Mouse (Mus musculus): ENCODE data around the gene Cd247.

The Cd247 gene

GRCm38 (mm10) chr1:165818145-165818860 lies 29.8 kb downstream of the Cd247 start:
- no peak for DNase-seq (ENCODE audit: low read depth, low spot score)

DNA sequence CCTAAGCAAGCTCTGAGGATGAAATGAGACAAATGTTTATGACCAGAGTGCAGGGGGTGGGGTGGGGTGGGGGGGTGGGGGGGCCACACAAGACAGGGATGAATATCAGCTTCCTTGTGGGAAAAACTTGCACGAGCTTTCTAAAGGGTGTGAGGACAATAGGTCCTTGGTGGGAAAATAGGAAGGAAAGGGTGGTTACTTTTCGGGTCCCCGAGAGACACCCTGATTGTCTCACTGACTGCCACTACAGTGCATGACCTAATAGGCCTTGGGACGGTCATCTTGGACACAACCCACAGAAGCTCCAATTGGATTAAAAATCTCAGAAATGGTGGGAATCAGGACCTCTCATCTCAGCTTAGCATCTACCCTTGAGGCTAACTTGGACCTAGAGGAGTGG lies 30.7 kb downstream of the Cd247 start:
- no peak for DNase-seq (ENCODE audit: low read depth, low spot score)

DNA sequence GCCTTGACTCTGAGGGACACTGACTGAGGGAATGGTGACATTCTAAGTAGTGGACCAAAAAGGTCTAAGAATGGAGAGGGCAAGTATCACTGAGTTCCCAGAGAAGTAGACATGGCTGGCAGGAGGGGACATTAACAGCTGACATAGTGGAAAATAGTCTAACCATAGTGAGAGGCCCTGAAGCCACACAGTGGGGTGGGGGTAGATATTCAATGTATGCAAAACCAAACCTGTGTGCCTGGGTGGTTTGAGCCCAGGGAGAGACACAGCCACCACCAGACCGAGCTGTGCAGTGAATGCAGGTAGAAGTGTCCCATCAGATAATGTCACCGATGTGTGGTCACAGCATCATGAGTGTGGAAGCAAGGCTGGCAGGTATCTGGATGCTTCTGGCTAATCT lies 33.5 kb downstream of the Cd247 start:
- no peak for DNase-seq (ENCODE audit: low read depth, low spot score)

DNA sequence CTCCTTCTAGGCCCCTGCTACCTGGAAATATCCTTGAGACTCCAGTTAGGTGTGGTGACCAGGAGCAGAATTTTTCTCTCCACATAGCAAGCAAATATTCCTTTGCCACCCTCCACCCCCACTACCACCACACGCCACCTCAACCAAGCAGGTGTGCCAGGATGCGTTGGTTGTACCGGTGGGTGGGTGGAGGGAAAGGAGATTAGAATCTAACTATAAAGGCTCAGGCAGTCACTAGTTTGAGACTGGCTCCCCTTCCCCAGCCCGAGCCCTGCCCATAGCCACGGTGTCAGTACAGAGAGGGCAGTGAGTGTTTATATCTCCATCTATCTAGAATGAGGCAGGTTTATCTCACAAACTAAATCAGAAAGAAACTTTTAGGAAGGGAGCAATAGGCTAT lies 39.7 kb downstream of the Cd247 start:
- DNase-seq (ENCODE audit: low read depth, low spot score) = no peak

GRCm38 (mm10) chr1:165828615-165829014 lies 40.1 kb downstream of the Cd247 start:
- no peak for DNase-seq (ENCODE audit: low read depth, low spot score)

DNA sequence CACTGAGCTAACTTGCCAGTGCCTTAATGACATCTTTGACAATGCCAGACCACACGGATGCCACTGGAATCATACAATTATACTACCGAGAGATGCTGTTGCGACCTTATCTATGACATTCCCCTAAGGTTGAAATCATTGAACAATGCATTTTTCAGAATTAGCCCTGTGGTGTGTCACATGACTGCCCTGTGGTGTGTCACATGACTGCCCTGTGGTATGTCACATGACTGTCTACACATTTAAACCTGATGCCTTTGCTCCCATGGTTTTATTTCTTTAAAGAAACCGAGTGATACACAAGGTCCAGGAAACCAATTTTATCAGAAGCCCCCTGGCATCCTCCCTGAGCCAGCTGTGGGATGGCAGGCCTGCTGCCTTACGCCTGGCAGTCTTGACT lies 41.4 kb downstream of the Cd247 start:
- no peak for DNase-seq (ENCODE audit: low read depth, low spot score)

- no peak for DNase-seq (ENCODE audit: low read depth, low spot score)
Observed at GRCm38 (mm10) chr1:165833244-165833643, 44.8 kb downstream of the Cd247 start.

- DNase-seq (ENCODE audit: low read depth, low spot score) = no peak
Observed at GRCm38 (mm10) chr1:165833910-165834632, 45.6 kb downstream of the Cd247 start.

GRCm38 (mm10) chr1:165834633-165834975 lies 46.1 kb downstream of the Cd247 start:
- DNase-seq (ENCODE audit: low read depth, low spot score) = no peak

- no peak for DNase-seq (ENCODE audit: low read depth, low spot score)
Observed at GRCm38 (mm10) chr1:165836461-165836860, 48.0 kb downstream of the Cd247 start.

GRCm38 (mm10) chr1:165837546-165837945 lies 49.1 kb downstream of the Cd247 start:
- no peak for DNase-seq (ENCODE audit: low read depth, low spot score)

- no peak for DNase-seq (ENCODE audit: low read depth, low spot score)
Observed at GRCm38 (mm10) chr1:165839201-165839600, 50.7 kb downstream of the Cd247 start.

GRCm38 (mm10) chr1:165840548-165841230 lies 52.2 kb downstream of the Cd247 start:
- DNase-seq (ENCODE audit: low read depth, low spot score) = no peak

DNA sequence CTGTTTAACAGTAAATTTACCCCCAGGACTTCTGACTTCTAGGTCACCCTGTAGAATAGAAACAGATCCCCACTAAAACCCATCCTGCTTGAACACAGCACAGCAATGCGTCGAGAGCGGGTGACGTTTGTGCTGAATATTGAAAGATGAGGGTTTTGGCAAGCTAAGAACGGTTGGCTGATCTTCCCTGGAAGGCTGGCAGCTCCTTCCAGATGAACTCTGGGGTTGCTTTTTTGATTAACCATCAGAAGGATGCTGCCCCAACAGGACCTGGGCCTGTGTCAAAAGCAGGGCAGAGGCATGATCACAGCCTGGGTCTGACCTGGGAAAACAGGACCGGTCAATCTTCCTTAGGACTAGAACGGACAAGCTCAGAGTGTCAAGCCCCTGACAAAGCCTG lies 53.7 kb downstream of the Cd247 start:
- DNase-seq (ENCODE audit: low read depth, low spot score) = no peak

- DNase-seq (ENCODE audit: low read depth, low spot score) = no peak
Observed at GRCm38 (mm10) chr1:165843586-165843985, 55.1 kb downstream of the Cd247 start.

GRCm38 (mm10) chr1:165844466-165844951 lies 56.0 kb downstream of the Cd247 start:
- DNase-seq (ENCODE audit: low read depth, low spot score) = no peak

- DNase-seq (ENCODE audit: low read depth, low spot score) = no peak
Observed at GRCm38 (mm10) chr1:165844956-165845355, 56.5 kb downstream of the Cd247 start.

GRCm38 (mm10) chr1:165845366-165845765 lies 56.9 kb downstream of the Cd247 start:
- no peak for DNase-seq (ENCODE audit: low read depth, low spot score)

GRCm38 (mm10) chr1:165848417-165848816 lies 59.9 kb downstream of the Cd247 start:
- no peak for DNase-seq (ENCODE audit: low read depth, low spot score)

DNA sequence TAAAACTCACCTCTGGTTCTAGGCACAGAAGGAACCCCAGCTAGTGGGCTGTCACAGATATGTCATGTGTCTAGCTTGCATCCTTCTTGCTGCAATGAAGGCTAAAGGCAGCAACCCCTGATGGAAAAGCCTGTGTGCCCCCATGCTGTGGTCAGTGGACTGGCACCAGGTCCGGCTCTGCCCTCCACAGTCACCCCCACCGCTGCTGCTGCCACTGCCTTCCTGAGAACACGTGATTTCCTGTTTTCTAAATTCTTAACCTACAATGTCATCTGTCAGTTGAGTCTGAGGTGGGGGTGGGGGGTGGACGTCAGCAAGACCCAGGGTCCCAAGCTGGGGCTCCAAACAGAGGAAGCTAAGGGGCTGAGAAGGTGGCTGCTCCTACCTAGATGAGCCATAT lies 60.4 kb downstream of the Cd247 start:
- no peak for DNase-seq (ENCODE audit: low read depth, low spot score)

- no peak for DNase-seq (ENCODE audit: low read depth, low spot score)
Observed at GRCm38 (mm10) chr1:165849458-165850445, 61.3 kb downstream of the Cd247 start.

Data from WW6 (cell line).